Mouse (Mus musculus) spleen, postnatal 36 days (tissue): ENCODE measurements around the gene Zfp827.
A peak's percentile ranks its signal among the peaks of the same experiment; 100 is the strongest.

Experiments used
- DNase-seq, 2 experiments: peaks; one replicate each; pipeline ENCODE4 v3.0.0; 2022; ENCODE audit warnings: low spot score in 2 of 2, mixed read lengths in 1 of 2

Zfp827 gene

GRCm38 (mm10) chr8:79155556-79156161, 127.4 kb downstream of the Zfp827 start:
- no peak for DNase-seq

- no peak for DNase-seq
Measured at GRCm38 (mm10) chr8:79157366-79157765, 129.1 kb downstream of the Zfp827 start.

- DNase-seq = no peak
Measured at GRCm38 (mm10) chr8:79158357-79158756, 130.1 kb downstream of the Zfp827 start.

- DNase-seq = peak; percentile 45 to 49
Measured at GRCm38 (mm10) chr8:79159397-79159796, 131.2 kb downstream of the Zfp827 start.

GRCm38 (mm10) chr8:79160302-79160701, 132.1 kb downstream of the Zfp827 start:
- no peak for DNase-seq

GRCm38 (mm10) chr8:79161172-79161778, 133.0 kb downstream of the Zfp827 start:
- peak; percentile 78 to 80 for DNase-seq

GRCm38 (mm10) chr8:79162533-79163308, 134.5 kb downstream of the Zfp827 start:
- peak in 1 of 2 experiments; percentile 15 for DNase-seq

GRCm38 (mm10) chr8:79164336-79164735, 136.1 kb downstream of the Zfp827 start:
- DNase-seq = no peak

GRCm38 (mm10) chr8:79165276-79165675, 137.0 kb downstream of the Zfp827 start:
- DNase-seq = no peak

GRCm38 (mm10) chr8:79173606-79174005, 145.4 kb downstream of the Zfp827 start:
- no peak for DNase-seq

- DNase-seq = no peak
Measured at GRCm38 (mm10) chr8:79175991-79176390, 147.8 kb downstream of the Zfp827 start.

- no peak for DNase-seq
Measured at GRCm38 (mm10) chr8:79179678-79180077, 151.4 kb downstream of the Zfp827 start.

GRCm38 (mm10) chr8:79185488-79185887, 157.3 kb downstream of the Zfp827 start:
- no peak for DNase-seq

- DNase-seq = no peak
Measured at GRCm38 (mm10) chr8:79190071-79190470, 161.8 kb downstream of the Zfp827 start.

GRCm38 (mm10) chr8:79196481-79196880, 168.2 kb downstream of the Zfp827 start:
- DNase-seq = no peak

- no peak for DNase-seq
Measured at GRCm38 (mm10) chr8:79198675-79199074, 170.4 kb downstream of the Zfp827 start.

GRCm38 (mm10) chr8:79201446-79202147, 173.4 kb downstream of the Zfp827 start:
- no peak for DNase-seq

- no peak for DNase-seq
Measured at GRCm38 (mm10) chr8:79206895-79207294, 178.7 kb downstream of the Zfp827 start.

GRCm38 (mm10) chr8:79208181-79208580, 179.9 kb downstream of the Zfp827 start:
- DNase-seq = no peak

GRCm38 (mm10) chr8:79208691-79209640, 180.7 kb downstream of the Zfp827 start:
- DNase-seq = no peak
